ENCODE assay signal across 16 mouse cellular contexts in the genomic region with DNA sequence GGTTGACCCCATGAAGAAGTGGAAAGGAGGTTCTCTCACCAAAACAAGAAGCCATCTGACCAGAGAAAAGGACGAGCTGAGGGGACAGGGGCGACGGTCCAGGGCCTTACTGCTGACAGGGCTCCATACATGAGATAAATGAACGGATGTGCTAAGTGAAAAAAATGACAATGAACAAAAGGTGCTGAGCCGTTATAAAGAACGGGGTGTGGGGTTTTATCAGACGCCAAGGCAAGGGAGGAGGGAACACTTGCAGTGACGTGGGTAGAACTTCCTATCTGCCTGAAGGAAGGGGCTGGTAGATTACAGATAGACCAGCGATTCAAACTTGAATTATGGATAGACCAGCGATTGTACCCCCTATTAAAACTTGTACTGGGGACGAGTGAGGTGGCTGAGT. TPM values are rescaled to one million over a fixed set of nuclear protein-coding genes. Genes with fewer than 3 reads are reported as not detected.
DNase-seq lines count a peak whose midpoint lies in the region; ATAC-seq and TF ChIP-seq lines count a peak whose summit lies in the region.
"Had no signal": no experiment of that assay in that cellular context is flagged by ENCODE, and none has a peak within 500 bp of the region (broad histone marks: within the 10 kb centered on the region; RNA-seq: fewer than 3 reads in every experiment).

No protein-coding gene starts in this region.

- no peak overlapping the region for H3K9ac ChIP-seq in liver, adult 2 months (ENCODE audit: low read depth, low read length)
- H3K9ac ChIP-seq in lung, postnatal 0 days (replicated peaks; ENCODE audit: low read depth), result no peak overlapping the region
- H3K9ac ChIP-seq in stomach, postnatal 0 days (ENCODE audit: low read length), result no peak overlapping the region
- H3K9ac ChIP-seq in midbrain, embryonic 14.5 days (replicated peaks; ENCODE audit: low read length), result no peak overlapping the region
- H3K9ac ChIP-seq: embryonic facial prominence, embryonic 13.5 days; forebrain, embryonic 15.5 days had no signal

- no peak overlapping the region for H3K4me2 ChIP-seq in lung, postnatal 0 days (replicated peaks; ENCODE audit: low read depth, low read length)
- no peak overlapping the region for H3K4me2 ChIP-seq in stomach, postnatal 0 days (replicated peaks; ENCODE audit: low read depth)
- H3K4me2 ChIP-seq in midbrain, embryonic 14.5 days (ENCODE audit: low read length), result no peak overlapping the region
- H3K4me2 ChIP-seq: embryonic facial prominence, embryonic 13.5 days; forebrain, embryonic 15.5 days had no signal

- DNase-seq in heart, adult 11 months, result peak; percentile 93
- no peak for DNase-seq in heart, postnatal 14 days
- DNase-seq in c-Kit-positive CD71-positive TER-119-positive erythroid progenitor cells, embryonic 14.5 days (ENCODE audit: low spot score), result peak; percentile 50
- no peak for DNase-seq in liver, adult 2 months (ENCODE audit: extremely low read depth, low read depth, low spot score)
- peak; percentile 48 for DNase-seq in lung, postnatal 0 days (ENCODE audit: low spot score)
- DNase-seq in adrenal gland, adult 8-10 months, result no peak
- DNase-seq in stomach, postnatal 0 days (ENCODE audit: low spot score), result no peak
- DNase-seq in midbrain, embryonic 14.5 days, result no peak
- DNase-seq: cerebellum, postnatal 25 days; layer of hippocampus, adult 9-11 months; left cerebral cortex, postnatal 4 days; thymus, postnatal 36 days had no signal

- H3K79me2 ChIP-seq in liver, adult 2 months (ENCODE audit: control insufficient read depth, insufficient read depth, low read length), result peaks cover 6% of the 10 kb centered on the region; the same call in 1 of the 2 replicates

- no peaks in the 10 kb centered on the region for H3K27me3 ChIP-seq in liver, adult 2 months (ENCODE audit: control insufficient read depth, insufficient read depth, low read length)
- H3K27me3 ChIP-seq in lung, postnatal 0 days (replicated peaks; ENCODE audit: insufficient read depth, low read length), result no peaks in the 10 kb centered on the region
- H3K27me3 ChIP-seq in stomach, postnatal 0 days (ENCODE audit: control insufficient read depth, insufficient read depth, low read length), result no peaks in the 10 kb centered on the region
- H3K27me3 ChIP-seq in midbrain, embryonic 14.5 days (ENCODE audit: control insufficient read depth, insufficient read depth, low read length), result no peaks in the 10 kb centered on the region
- H3K27me3 ChIP-seq: embryonic facial prominence, embryonic 13.5 days; forebrain, embryonic 15.5 days had no signal

- TF ChIP-seq EP300 in lung, postnatal 0 days (IDR thresholded peaks at IDR 0.05), result peak; percentile 93
- no peak for TF ChIP-seq EP300 in stomach, postnatal 0 days (optimal IDR thresholded peaks at IDR 0.05)

- no peaks in the 10 kb centered on the region for H3K9me3 ChIP-seq in lung, postnatal 0 days (ENCODE audit: low read length)
- no peaks in the 10 kb centered on the region for H3K9me3 ChIP-seq in stomach, postnatal 0 days (ENCODE audit: control insufficient read depth, low read length)
- H3K9me3 ChIP-seq in midbrain, embryonic 14.5 days (ENCODE audit: control insufficient read depth, low read length), result no peaks in the 10 kb centered on the region
- H3K9me3 ChIP-seq: embryonic facial prominence, embryonic 13.5 days; forebrain, embryonic 15.5 days had no signal

- peaks cover under 1% of the 10 kb centered on the region; the same call in 1 of the 2 replicates for H3K36me3 ChIP-seq in liver, adult 2 months (ENCODE audit: control insufficient read depth, insufficient read depth, low read length)
- H3K36me3 ChIP-seq in lung, postnatal 0 days (ENCODE audit: insufficient read depth, low read length), result no peaks in the 10 kb centered on the region
- H3K36me3 ChIP-seq in stomach, postnatal 0 days (ENCODE audit: control insufficient read depth, insufficient read depth, low read length), result no peaks in the 10 kb centered on the region
- H3K36me3 ChIP-seq in midbrain, embryonic 14.5 days (ENCODE audit: control insufficient read depth, insufficient read depth, low read length), result 0 out of 2 replicates have a peak, but pooled peaks cover 2% of the 10 kb centered on the region
- H3K36me3 ChIP-seq: embryonic facial prominence, embryonic 13.5 days; forebrain, embryonic 15.5 days had no signal

- intact Hi-C loops in heart, postnatal 14 days (cut with DNase I), result no loop called here

- no peak for TF ChIP-seq POLR2A in liver, adult 2 months (IDR thresholded peaks at IDR 0.05; ENCODE audit: extremely low read depth, insufficient read depth, low read length)

- TF ChIP-seq CTCF in liver, adult 2 months (IDR thresholded peaks at IDR 0.05; ENCODE audit: low read depth, low read length), result no peak
- no peak for TF ChIP-seq CTCF in lung, postnatal 0 days (IDR thresholded peaks at IDR 0.05)
- no peak for TF ChIP-seq CTCF in stomach, postnatal 0 days (IDR thresholded peaks at IDR 0.05; ENCODE audit: low read depth)

- peak; percentile 72 for ATAC-seq in lung, postnatal 0 days
- no peak for ATAC-seq in stomach, postnatal 0 days (ENCODE audit: low FRiP score, low TSS enrichment)
- ATAC-seq in midbrain, embryonic 14.5 days (ENCODE audit: low FRiP score, low TSS enrichment), result no peak
- ATAC-seq: forebrain, embryonic 15.5 days; hindbrain, postnatal 0 days had no signal

- H3K27ac ChIP-seq in liver, adult 2 months (replicated peaks; ENCODE audit: insufficient read depth, low read depth, low read length), result peak overlapping the region; percentile 69
- no peak overlapping the region for H3K27ac ChIP-seq in lung, postnatal 0 days (ENCODE audit: low read length)
- H3K27ac ChIP-seq in stomach, postnatal 0 days (replicated peaks), result no peak overlapping the region
- no peak overlapping the region for H3K27ac ChIP-seq in midbrain, embryonic 14.5 days (replicated peaks; ENCODE audit: low read depth, low read length)
- H3K27ac ChIP-seq: embryonic facial prominence, embryonic 13.5 days; forebrain, embryonic 15.5 days; hindbrain, postnatal 0 days; kidney, postnatal 0 days had no signal

- H3K4me3 ChIP-seq in liver, adult 2 months (ENCODE audit: insufficient read depth, low read depth, low read length), result no peak overlapping the region
- H3K4me3 ChIP-seq in lung, postnatal 0 days (ENCODE audit: low read depth, low read length), result no peak overlapping the region
- no peak overlapping the region for H3K4me3 ChIP-seq in stomach, postnatal 0 days (ENCODE audit: low read depth, low read length)
- H3K4me3 ChIP-seq in midbrain, embryonic 14.5 days (replicated peaks; ENCODE audit: low read depth, low read length), result no peak overlapping the region
- H3K4me3 ChIP-seq: embryonic facial prominence, embryonic 13.5 days; forebrain, embryonic 15.5 days had no signal

- H3K4me1 ChIP-seq in liver, adult 2 months (ENCODE audit: control insufficient read depth, insufficient read depth, low read length), result peaks cover 4% of the 10 kb centered on the region; the same call in 1 of the 2 replicates
- H3K4me1 ChIP-seq in lung, postnatal 0 days (ENCODE audit: insufficient read depth, low read depth, low read length), result no peaks in the 10 kb centered on the region
- H3K4me1 ChIP-seq in stomach, postnatal 0 days (replicated peaks; ENCODE audit: control insufficient read depth, insufficient read depth), result no peaks in the 10 kb centered on the region
- H3K4me1 ChIP-seq in midbrain, embryonic 14.5 days (ENCODE audit: control insufficient read depth, insufficient read depth, low read length), result 0 out of 2 replicates have a peak, but pooled peaks cover 4% of the 10 kb centered on the region

- WGBS in liver, adult 2 months, result 81% methylated on average over 11 of the region's 11 CpGs
- 71% methylated on average over 11 of the region's 11 CpGs for WGBS in lung, postnatal 0 days
- WGBS in stomach, postnatal 0 days, result 69% methylated on average over 11 of the region's 11 CpGs
- WGBS in midbrain, embryonic 14.5 days, result 90% methylated on average over 11 of the region's 11 CpGs

RNA-seq across cellular contexts. Expression of a gene that starts 12.6 kb away (rescaled TPM):
- total RNA-seq in heart, postnatal 14 days (2021), result 10 to 100 TPM in 1 of 2 experiments, 1 to 10 TPM in 1; 7.8 to 10.3 TPM
- total RNA-seq in liver, adult 2 months (2014; rRNA removed), result 4.8 and 5.4 TPM in 2 replicates
- 4.9 and 5.3 TPM in 2 replicates for polyA plus RNA-seq in liver, adult 2 months (2012; rRNA removed)
- 2.3 and 2.9 TPM in 2 replicates for polyA plus RNA-seq in lung, postnatal 0 days (2015; fragmentation: Nextera tagmentation; extraction: Ambion mirVana)
- total RNA-seq in adrenal gland, adult 8-10 months (2022), result 10 to 100 TPM; 13.4 to 15.9 (median 14.9) TPM
- 2.0 and 2.2 TPM in 2 replicates for polyA plus RNA-seq in stomach, postnatal 0 days (2015; fragmentation: Nextera tagmentation; extraction: Ambion mirVana)
- polyA plus RNA-seq in midbrain, embryonic 14.5 days (2014; fragmentation: Nextera tagmentation; extraction: Ambion mirVana), result 5.4 and 5.9 TPM in 2 replicates

RNA-seq across cellular contexts. Expression of a gene that starts 26.6 kb away (rescaled TPM):
- total RNA-seq in heart, postnatal 14 days (2021), result 10 to 100 TPM; 62.6 to 72.6 TPM
- 13.8 and 19.9 TPM in 2 replicates for total RNA-seq in liver, adult 2 months (2014; rRNA removed)
- polyA plus RNA-seq in liver, adult 2 months (2012; rRNA removed), result 35.9 and 44.3 TPM in 2 replicates
- polyA plus RNA-seq in lung, postnatal 0 days (2015; fragmentation: Nextera tagmentation; extraction: Ambion mirVana), result 24.5 and 31.6 TPM in 2 replicates
- total RNA-seq in adrenal gland, adult 8-10 months (2022), result 10 to 100 TPM; 42.2 to 60.4 (median 50.2) TPM
- polyA plus RNA-seq in stomach, postnatal 0 days (2015; fragmentation: Nextera tagmentation; extraction: Ambion mirVana), result 14.8 and 19.2 TPM in 2 replicates
- polyA plus RNA-seq in midbrain, embryonic 14.5 days (2014; fragmentation: Nextera tagmentation; extraction: Ambion mirVana), result 99.2 and 108 TPM in 2 replicates

Comparison
In these comparisons a context has a peak if more than half of its experiments do, and no peak if none do; other contexts are left out.
1. DNase-seq: peak in heart, adult 11 months (single experiment), c-Kit-positive CD71-positive TER-119-positive erythroid progenitor cells, embryonic 14.5 days (single experiment) and lung, postnatal 0 days (single experiment); none in heart, postnatal 14 days (0 of 2), liver, adult 2 months (single experiment), adrenal gland, adult 8-10 months (single experiment), stomach, postnatal 0 days (single experiment) and midbrain, embryonic 14.5 days (single experiment).